Mouse (Mus musculus): Measurements from ENCODE around the gene Sycp2.

GRCm38 (mm10) chr2:178342597-178342996 is 64.9 kb downstream of the Sycp2 start:
- TF ChIP-seq POLR2A (IDR thresholded peaks at IDR 0.05; ENCODE audit: borderline replicate concordance, low read depth, low read length), result no peak
- no peak for TF ChIP-seq CTCF (IDR thresholded peaks at IDR 0.05; ENCODE audit: low read depth, low read length)

Measured in bone marrow macrophage, adult 2 months (primary cell).